9 mouse cellular contexts compared by ENCODE assay signal in genomic region chr2:158225301-158225700, GRCm38 (mm10). TPM values are rescaled to one million over a fixed set of nuclear protein-coding genes. Genes with fewer than 3 reads are reported as not detected.
DNase-seq lines count a peak whose midpoint lies in the region; ATAC-seq and TF ChIP-seq lines count a peak whose summit lies in the region.
"Had no signal": no experiment of that assay in that cellular context is flagged by ENCODE, and none has a peak within 500 bp of the region (broad histone marks: within the 10 kb centered on the region; RNA-seq: fewer than 3 reads in every experiment).

No protein-coding gene starts in this region.

- WGBS in heart, postnatal 0 days, result 54% methylated on average over 5 of the region's 5 CpGs
- 81% methylated on average over 5 of the region's 5 CpGs for WGBS in hindbrain, embryonic 12.5 days
- WGBS in midbrain, embryonic 10.5 days, result 79% methylated on average over 5 of the region's 5 CpGs

- H3K4me2 ChIP-seq in heart, postnatal 0 days (ENCODE audit: low read depth, low read length), result no peak overlapping the region
- no peak overlapping the region for H3K4me2 ChIP-seq in hindbrain, embryonic 12.5 days (replicated peaks)
- H3K4me2 ChIP-seq: liver, embryonic 13.5 days had no signal

- H3K9me3 ChIP-seq in heart, postnatal 0 days (replicated peaks; ENCODE audit: control insufficient read depth, low read length), result no peaks in the 10 kb centered on the region
- H3K9me3 ChIP-seq in hindbrain, embryonic 12.5 days (replicated peaks), result no peaks in the 10 kb centered on the region
- H3K9me3 ChIP-seq in midbrain, embryonic 10.5 days (replicated peaks), result no peaks in the 10 kb centered on the region
- H3K9me3 ChIP-seq: liver, embryonic 13.5 days had no signal

- peaks cover 12% of the 10 kb centered on the region for H3K4me1 ChIP-seq in heart, postnatal 0 days (ENCODE audit: control insufficient read depth, insufficient read depth)
- H3K4me1 ChIP-seq in hindbrain, embryonic 12.5 days, result peaks cover 33% of the 10 kb centered on the region
- peaks cover 23% of the 10 kb centered on the region for H3K4me1 ChIP-seq in midbrain, embryonic 10.5 days

- ATAC-seq in heart, postnatal 0 days (ENCODE audit: insufficient read depth, low read depth), result peak; percentile 40; the same call in 1 of the 2 replicates
- no peak for ATAC-seq in hindbrain, embryonic 12.5 days (ENCODE audit: low FRiP score)

- no peaks in the 10 kb centered on the region for H3K36me3 ChIP-seq in heart, postnatal 0 days (replicated peaks; ENCODE audit: control insufficient read depth, insufficient read depth, low read length)
- no peaks in the 10 kb centered on the region for H3K36me3 ChIP-seq in hindbrain, embryonic 12.5 days
- H3K36me3 ChIP-seq in midbrain, embryonic 10.5 days, result no peaks in the 10 kb centered on the region
- H3K36me3 ChIP-seq: liver, embryonic 13.5 days had no signal

- no peak overlapping the region for H3K27ac ChIP-seq in left cerebral cortex, adult 2 months
- no peak overlapping the region for H3K27ac ChIP-seq in heart, postnatal 0 days (ENCODE audit: low read depth)
- no peak overlapping the region for H3K27ac ChIP-seq in hindbrain, embryonic 12.5 days
- no peak overlapping the region for H3K27ac ChIP-seq in midbrain, embryonic 10.5 days (replicated peaks)
- H3K27ac ChIP-seq: liver, embryonic 13.5 days had no signal

- H3K4me3 ChIP-seq in left cerebral cortex, adult 2 months, result no peak overlapping the region
- H3K4me3 ChIP-seq in heart, postnatal 0 days (ENCODE audit: low read depth, low read length), result no peak overlapping the region
- H3K4me3 ChIP-seq in hindbrain, embryonic 12.5 days, result no peak overlapping the region
- no peak overlapping the region for H3K4me3 ChIP-seq in midbrain, embryonic 10.5 days
- H3K4me3 ChIP-seq: liver, embryonic 13.5 days had no signal

- TF ChIP-seq EP300 in heart, postnatal 0 days (IDR thresholded peaks at IDR 0.05; ENCODE audit: low read depth), result no peak

- peak; percentile 39 for TF ChIP-seq CTCF in left cerebral cortex, adult 2 months (IDR thresholded peaks at IDR 0.05)
- TF ChIP-seq CTCF in heart, postnatal 0 days (IDR thresholded peaks at IDR 0.05; ENCODE audit: low read depth), result peak; percentile 50

- peaks cover 18% of the 10 kb centered on the region for H3K27me3 ChIP-seq in heart, postnatal 0 days (ENCODE audit: control insufficient read depth, insufficient read depth, low read length)
- H3K27me3 ChIP-seq in hindbrain, embryonic 12.5 days, result no peaks in the 10 kb centered on the region
- peaks cover 22% of the 10 kb centered on the region for H3K27me3 ChIP-seq in midbrain, embryonic 10.5 days (ENCODE audit: low read depth, poor library complexity, severe bottlenecking)

- intact Hi-C loops in left cerebral cortex, adult 2 months (cut with DNase I), result no loop called here

- H3K9ac ChIP-seq in heart, postnatal 0 days (replicated peaks; ENCODE audit: low read depth, low read length), result no peak overlapping the region
- no peak overlapping the region for H3K9ac ChIP-seq in hindbrain, embryonic 12.5 days
- H3K9ac ChIP-seq: liver, embryonic 13.5 days had no signal

- peak; percentile 28 to 29 for DNase-seq in left cerebral cortex, adult 2 months (ENCODE audit: extremely low spot score in 1 of 2, low spot score in 2 of 2)
- no peak for DNase-seq in left cerebral cortex, adult 9 months (ENCODE audit: low spot score in 2 of 2)
- DNase-seq in adipocyte (ENCODE audit: low spot score), result peak; percentile 45
- no peak for DNase-seq in heart, postnatal 0 days (ENCODE audit: low spot score)
- peak; percentile 49 for DNase-seq in lung, postnatal 36 days
- no peak for DNase-seq in midbrain, embryonic 10.5 days (ENCODE audit: low spot score)
- no peak for DNase-seq in layer of hippocampus, postnatal 14 days (ENCODE audit: low spot score in 2 of 2)
- DNase-seq: liver, embryonic 13.5 days had no signal

RNA-seq across cellular contexts. Expression of gene D630003M21Rik, which starts 3.7 kb away (rescaled TPM):
- total RNA-seq in left cerebral cortex, adult 2 months (2021), result 1 to 10 TPM; 3.5 to 3.7 TPM
- 2.0 and 2.4 TPM in 2 replicates for total RNA-seq in heart, postnatal 0 days (2014; rRNA removed; ENCODE audit: low replicate concordance)
- polyA plus RNA-seq in heart, postnatal 0 days (2015; fragmentation: Nextera tagmentation; extraction: Ambion mirVana), result 2.1 and 2.5 TPM in 2 replicates
- 8.2 and 8.9 TPM in 2 replicates for polyA plus RNA-seq in hindbrain, embryonic 12.5 days (2016; fragmentation: Nextera tagmentation; extraction: Ambion mirVana)
- 2.3 and 3.1 TPM in 2 replicates for polyA plus RNA-seq in midbrain, embryonic 10.5 days (2016; fragmentation: Nextera tagmentation; extraction: Ambion mirVana)
- total RNA-seq in layer of hippocampus, postnatal 14 days (2021), result 1 to 10 TPM; 4.7 to 4.9 TPM

RNA-seq across cellular contexts. Expression of gene Bpi, which starts 32.6 kb away (rescaled TPM):
- total RNA-seq in left cerebral cortex, adult 2 months (2021), result not detected
- not detected in 2 replicates for total RNA-seq in heart, postnatal 0 days (2014; rRNA removed; ENCODE audit: low replicate concordance)
- not detected in 2 replicates for polyA plus RNA-seq in heart, postnatal 0 days (2015; fragmentation: Nextera tagmentation; extraction: Ambion mirVana)
- polyA plus RNA-seq in hindbrain, embryonic 12.5 days (2016; fragmentation: Nextera tagmentation; extraction: Ambion mirVana), result not detected in 2 replicates
- polyA plus RNA-seq in midbrain, embryonic 10.5 days (2016; fragmentation: Nextera tagmentation; extraction: Ambion mirVana), result not detected in 2 replicates
- total RNA-seq in layer of hippocampus, postnatal 14 days (2021), result not detected
- polyA plus RNA-seq: liver, embryonic 13.5 days had no signal

Comparison
In these comparisons a context has a peak if more than half of its experiments do, and no peak if none do; other contexts are left out.
1. DNase-seq: peak in left cerebral cortex, adult 2 months (2 of 2), adipocyte (single experiment) and lung, postnatal 36 days (single experiment); none in left cerebral cortex, adult 9 months (0 of 2), heart, postnatal 0 days (single experiment), midbrain, embryonic 10.5 days (single experiment) and layer of hippocampus, postnatal 14 days (0 of 2).